Comparison of ENCODE assay signal across 11 mouse cellular contexts in genomic region chr13:28690511-28691160, GRCm38 (mm10).
A peak's percentile ranks its signal among the peaks of the same experiment; 100 is the strongest.
DNase-seq lines count a peak whose midpoint lies in the region; ATAC-seq and TF ChIP-seq lines count a peak whose summit lies in the region.
"Had no signal": no experiment of that assay in that cellular context is flagged by ENCODE, and none has a peak within 500 bp of the region (broad histone marks: within the 10 kb centered on the region; RNA-seq: fewer than 3 reads in every experiment).

No protein-coding gene starts in this region.

- peak overlapping the region; percentile 30; the same call in 1 of the 2 replicates for H3K27ac ChIP-seq in midbrain, embryonic 12.5 days (replicated peaks)
- no peak overlapping the region for H3K27ac ChIP-seq in midbrain, postnatal 0 days (ENCODE audit: low read depth, low read length)
- H3K27ac ChIP-seq in embryonic facial prominence, embryonic 12.5 days, result peak overlapping the region; percentile 66
- H3K27ac ChIP-seq in hindbrain, embryonic 13.5 days, result 0 out of 2 replicates have a peak overlapping the region, but pooled peaks have one; percentile 25
- H3K27ac ChIP-seq in stomach, embryonic 15.5 days, result no peak overlapping the region
- H3K27ac ChIP-seq: liver, embryonic 15.5 days had no signal

- no peaks in the 10 kb centered on the region for H3K9me3 ChIP-seq in midbrain, embryonic 12.5 days
- no peaks in the 10 kb centered on the region for H3K9me3 ChIP-seq in midbrain, postnatal 0 days (ENCODE audit: low read length)
- H3K9me3 ChIP-seq in embryonic facial prominence, embryonic 12.5 days, result no peaks in the 10 kb centered on the region
- no peaks in the 10 kb centered on the region for H3K9me3 ChIP-seq in hindbrain, embryonic 13.5 days
- H3K9me3 ChIP-seq in stomach, embryonic 15.5 days, result no peaks in the 10 kb centered on the region
- H3K9me3 ChIP-seq: liver, embryonic 15.5 days had no signal

- H3K36me3 ChIP-seq in midbrain, embryonic 12.5 days, result no peaks in the 10 kb centered on the region
- H3K36me3 ChIP-seq in midbrain, postnatal 0 days (ENCODE audit: insufficient read depth, low read length), result no peaks in the 10 kb centered on the region
- H3K36me3 ChIP-seq in embryonic facial prominence, embryonic 12.5 days, result 0 out of 2 replicates have a peak, but pooled peaks cover 5% of the 10 kb centered on the region
- H3K36me3 ChIP-seq in hindbrain, embryonic 13.5 days, result no peaks in the 10 kb centered on the region
- no peaks in the 10 kb centered on the region for H3K36me3 ChIP-seq in stomach, embryonic 15.5 days
- H3K36me3 ChIP-seq: liver, embryonic 15.5 days had no signal

- TF ChIP-seq CTCF in midbrain, postnatal 0 days (IDR thresholded peaks at IDR 0.05), result no peak

- H3K4me3 ChIP-seq in midbrain, embryonic 12.5 days, result no peak overlapping the region
- no peak overlapping the region for H3K4me3 ChIP-seq in midbrain, postnatal 0 days (ENCODE audit: low read depth, low read length)
- no peak overlapping the region for H3K4me3 ChIP-seq in embryonic facial prominence, embryonic 12.5 days
- H3K4me3 ChIP-seq in hindbrain, embryonic 13.5 days, result no peak overlapping the region
- H3K4me3 ChIP-seq in stomach, embryonic 15.5 days (replicated peaks), result no peak overlapping the region
- H3K4me3 ChIP-seq: liver, embryonic 15.5 days had no signal

- no peak for DNase-seq in midbrain, postnatal 0 days (ENCODE audit: low spot score)
- DNase-seq in layer of hippocampus, adult 18-20 months (ENCODE audit: low spot score in 2 of 2), result no peak
- no peak for DNase-seq in spleen, postnatal 4 days (ENCODE audit: low spot score in 2 of 2)
- DNase-seq: gastrocnemius, postnatal 10 days; kidney, postnatal 14 days had no signal

- no peak overlapping the region for H3K4me2 ChIP-seq in midbrain, embryonic 12.5 days (replicated peaks)
- H3K4me2 ChIP-seq in midbrain, postnatal 0 days (ENCODE audit: low read depth, low read length, poor library complexity, severe bottlenecking), result no peak overlapping the region
- H3K4me2 ChIP-seq in embryonic facial prominence, embryonic 12.5 days (replicated peaks), result no peak overlapping the region
- H3K4me2 ChIP-seq in hindbrain, embryonic 13.5 days, result no peak overlapping the region
- H3K4me2 ChIP-seq in stomach, embryonic 15.5 days, result no peak overlapping the region
- H3K4me2 ChIP-seq: liver, embryonic 15.5 days had no signal

- ATAC-seq in midbrain, embryonic 12.5 days (ENCODE audit: low FRiP score, low read depth), result 0 out of 2 replicates have a peak, but pooled peaks have one; percentile 16
- no peak for ATAC-seq in midbrain, postnatal 0 days (ENCODE audit: low FRiP score)
- ATAC-seq in embryonic facial prominence, embryonic 12.5 days (ENCODE audit: insufficient number of reproducible peaks, insufficient read depth, low FRiP score, low TSS enrichment), result peak; percentile 79
- no peak for ATAC-seq in hindbrain, embryonic 13.5 days (ENCODE audit: low FRiP score)
- peak; percentile 22; the same call in 1 of the 2 replicates for ATAC-seq in stomach, embryonic 15.5 days (ENCODE audit: insufficient read depth, low FRiP score, low read depth)
- ATAC-seq: Patski had no signal

- H3K4me1 ChIP-seq in midbrain, embryonic 12.5 days, result peaks cover 18% of the 10 kb centered on the region; the same call in 1 of the 2 replicates
- no peaks in the 10 kb centered on the region for H3K4me1 ChIP-seq in midbrain, postnatal 0 days (ENCODE audit: insufficient read depth, low read length)
- H3K4me1 ChIP-seq in embryonic facial prominence, embryonic 12.5 days, result peaks cover 41% of the 10 kb centered on the region
- peaks cover 15% of the 10 kb centered on the region for H3K4me1 ChIP-seq in hindbrain, embryonic 13.5 days (replicated peaks)
- H3K4me1 ChIP-seq in stomach, embryonic 15.5 days, result no peaks in the 10 kb centered on the region
- H3K4me1 ChIP-seq: liver, embryonic 15.5 days had no signal

- 82% methylated on average over 5 of the region's 5 CpGs for WGBS in midbrain, embryonic 12.5 days
- 72% methylated on average over 5 of the region's 5 CpGs for WGBS in midbrain, postnatal 0 days
- WGBS in embryonic facial prominence, embryonic 12.5 days, result 32% methylated on average over 5 of the region's 5 CpGs
- 66% methylated on average over 5 of the region's 5 CpGs for WGBS in hindbrain, embryonic 13.5 days
- 72% methylated on average over 5 of the region's 5 CpGs for WGBS in stomach, embryonic 15.5 days

- no peak overlapping the region for H3K9ac ChIP-seq in midbrain, embryonic 12.5 days (replicated peaks)
- H3K9ac ChIP-seq in midbrain, postnatal 0 days (replicated peaks; ENCODE audit: low read length, poor library complexity, severe bottlenecking), result no peak overlapping the region
- no peak overlapping the region for H3K9ac ChIP-seq in embryonic facial prominence, embryonic 12.5 days
- no peak overlapping the region for H3K9ac ChIP-seq in hindbrain, embryonic 13.5 days
- H3K9ac ChIP-seq in stomach, embryonic 15.5 days, result no peak overlapping the region
- H3K9ac ChIP-seq: liver, embryonic 15.5 days had no signal

- H3K27me3 ChIP-seq in midbrain, embryonic 12.5 days, result no peaks in the 10 kb centered on the region
- H3K27me3 ChIP-seq in midbrain, postnatal 0 days (ENCODE audit: insufficient read depth, low read length), result no peaks in the 10 kb centered on the region
- no peaks in the 10 kb centered on the region for H3K27me3 ChIP-seq in embryonic facial prominence, embryonic 12.5 days
- no peaks in the 10 kb centered on the region for H3K27me3 ChIP-seq in hindbrain, embryonic 13.5 days
- H3K27me3 ChIP-seq in stomach, embryonic 15.5 days (replicated peaks), result no peaks in the 10 kb centered on the region
- H3K27me3 ChIP-seq: liver, embryonic 15.5 days; Patski had no signal

Comparison
In these comparisons a context has a peak if more than half of its experiments do, and no peak if none do; other contexts are left out.
1. ATAC-seq: peak in midbrain, embryonic 12.5 days (single experiment), embryonic facial prominence, embryonic 12.5 days (single experiment) and stomach, embryonic 15.5 days (single experiment); none in midbrain, postnatal 0 days (single experiment) and hindbrain, embryonic 13.5 days (single experiment).
2. H3K27ac ChIP-seq: peak in midbrain, embryonic 12.5 days (single experiment), embryonic facial prominence, embryonic 12.5 days (single experiment) and hindbrain, embryonic 13.5 days (single experiment); none in midbrain, postnatal 0 days (single experiment) and stomach, embryonic 15.5 days (single experiment).